Comparison of ENCODE assay signal across 10 mouse cellular contexts in the genomic region with DNA sequence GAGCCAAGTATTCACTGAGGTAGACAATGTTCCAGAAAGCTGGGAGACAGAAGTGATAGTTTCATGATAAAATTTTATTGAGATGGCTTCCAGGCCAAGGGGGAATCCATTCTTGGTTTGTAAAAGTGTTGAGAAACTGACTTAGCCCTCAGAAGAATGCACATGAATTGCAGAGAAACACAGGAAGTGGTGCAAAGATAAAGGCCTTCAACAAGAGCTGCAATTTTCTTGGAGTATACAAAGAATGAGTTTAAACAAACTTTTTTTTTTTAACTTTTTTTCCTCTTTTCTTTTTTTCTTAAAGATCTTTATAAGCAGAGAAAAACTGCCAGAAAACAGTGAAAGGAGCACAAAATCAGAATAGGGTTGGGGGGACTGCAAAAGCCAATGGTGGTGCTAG. TPM values are rescaled to one million over a fixed set of nuclear protein-coding genes. Genes with fewer than 3 reads are reported as not detected.
A peak's percentile ranks its signal among the peaks of the same experiment; 100 is the strongest.
DNase-seq lines count a peak whose midpoint lies in the region; ATAC-seq and TF ChIP-seq lines count a peak whose summit lies in the region.
"Had no signal": no experiment of that assay in that cellular context is flagged by ENCODE, and none has a peak within 500 bp of the region (broad histone marks: within the 10 kb centered on the region; RNA-seq: fewer than 3 reads in every experiment).

No protein-coding gene starts in this region.

- no peak for ATAC-seq in embryonic facial prominence, embryonic 12.5 days (ENCODE audit: insufficient number of reproducible peaks, insufficient read depth, low FRiP score, low TSS enrichment)
- no peak for ATAC-seq in intestine, postnatal 0 days
- ATAC-seq in neural tube, embryonic 13.5 days (ENCODE audit: low read depth) = no peak
- no peak for ATAC-seq in erythroid progenitor cell, adult 5-6 weeks (replicated peaks; ENCODE audit: low FRiP score, poor library complexity, severe bottlenecking)

- H3K4me2 ChIP-seq in embryonic facial prominence, embryonic 12.5 days (replicated peaks) = peak overlapping the region; percentile 57
- peak overlapping the region; percentile 76 for H3K4me2 ChIP-seq in intestine, postnatal 0 days (replicated peaks; ENCODE audit: low read depth)
- H3K4me2 ChIP-seq in neural tube, embryonic 13.5 days = peak overlapping the region; percentile 63

- H3K36me3 ChIP-seq in embryonic facial prominence, embryonic 12.5 days = no peaks in the 10 kb centered on the region
- no peaks in the 10 kb centered on the region for H3K36me3 ChIP-seq in intestine, postnatal 0 days (ENCODE audit: control insufficient read depth, insufficient read depth)
- H3K36me3 ChIP-seq in neural tube, embryonic 13.5 days = no peaks in the 10 kb centered on the region

- DNase-seq in layer of hippocampus, adult 2 months (ENCODE audit: low spot score in 2 of 2) = no peak
- DNase-seq in layer of hippocampus, adult 9-11 months = no peak
- no peak for DNase-seq in retina, embryonic 14.5 days (ENCODE audit: low spot score)
- no peak for DNase-seq in layer of hippocampus, adult 18-20 months (ENCODE audit: low spot score in 2 of 2)
- DNase-seq: kidney, adult 18-20 months had no signal

- no peaks in the 10 kb centered on the region for H3K27me3 ChIP-seq in embryonic facial prominence, embryonic 12.5 days
- H3K27me3 ChIP-seq in intestine, postnatal 0 days (replicated peaks; ENCODE audit: control insufficient read depth, insufficient read depth, low read length) = no peaks in the 10 kb centered on the region
- no peaks in the 10 kb centered on the region for H3K27me3 ChIP-seq in neural tube, embryonic 13.5 days

- 0 out of 2 replicates have a peak overlapping the region, but pooled peaks have one; percentile 79 for H3K9ac ChIP-seq in embryonic facial prominence, embryonic 12.5 days
- no peak overlapping the region for H3K9ac ChIP-seq in intestine, postnatal 0 days (ENCODE audit: low read depth, low read length)
- peak overlapping the region; percentile 90 for H3K9ac ChIP-seq in neural tube, embryonic 13.5 days

- peak overlapping the region; percentile 97 for H3K4me3 ChIP-seq in layer of hippocampus, adult 2 months
- peak overlapping the region; percentile 69 for H3K4me3 ChIP-seq in embryonic facial prominence, embryonic 12.5 days
- peak overlapping the region; percentile 94 for H3K4me3 ChIP-seq in intestine, postnatal 0 days (ENCODE audit: low read depth, low read length)
- H3K4me3 ChIP-seq in neural tube, embryonic 13.5 days = peak overlapping the region; percentile 80

- TF ChIP-seq CTCF in layer of hippocampus, adult 2 months (conservative IDR thresholded peaks at IDR 0.05) = no peak
- no peak for TF ChIP-seq CTCF in intestine, postnatal 0 days (IDR thresholded peaks at IDR 0.05; ENCODE audit: low read depth)

- H3K27ac ChIP-seq in layer of hippocampus, adult 2 months = no peak overlapping the region
- no peak overlapping the region for H3K27ac ChIP-seq in embryonic facial prominence, embryonic 12.5 days
- no peak overlapping the region for H3K27ac ChIP-seq in intestine, postnatal 0 days (ENCODE audit: low read depth, low read length)
- H3K27ac ChIP-seq in neural tube, embryonic 13.5 days (replicated peaks) = no peak overlapping the region

- no peaks in the 10 kb centered on the region for H3K9me3 ChIP-seq in embryonic facial prominence, embryonic 12.5 days
- H3K9me3 ChIP-seq in intestine, postnatal 0 days (ENCODE audit: control insufficient read depth) = no peaks in the 10 kb centered on the region
- H3K9me3 ChIP-seq in neural tube, embryonic 13.5 days = no peaks in the 10 kb centered on the region

- H3K4me1 ChIP-seq in embryonic facial prominence, embryonic 12.5 days = 0 out of 2 replicates have a peak, but pooled peaks cover 4% of the 10 kb centered on the region
- H3K4me1 ChIP-seq in intestine, postnatal 0 days (replicated peaks; ENCODE audit: control insufficient read depth, insufficient read depth, low read length) = no peaks in the 10 kb centered on the region
- H3K4me1 ChIP-seq in neural tube, embryonic 13.5 days (replicated peaks) = peaks cover 19% of the 10 kb centered on the region

RNA-seq across cellular contexts. Expression of gene Akain1, which starts 23.0 kb away (rescaled TPM):
- total RNA-seq in layer of hippocampus, adult 2 months (2021) = 10 to 100 TPM; 15.8 to 16.2 TPM
- not detected in 2 replicates for polyA plus RNA-seq in embryonic facial prominence, embryonic 12.5 days (2016; fragmentation: Nextera tagmentation; extraction: Ambion mirVana)
- polyA plus RNA-seq in intestine, postnatal 0 days (2015; fragmentation: Nextera tagmentation; extraction: Ambion mirVana) = not detected in 2 replicates
- polyA plus RNA-seq in neural tube, embryonic 13.5 days (2015; fragmentation: Nextera tagmentation; extraction: Ambion mirVana) = 2.4 and 2.5 TPM in 2 replicates
- total RNA-seq in erythroid progenitor cell, adult 5-6 weeks (2015; ENCODE audit: low replicate concordance) = not detected in 2 replicates
- total RNA-seq in erythroid progenitor cell, adult 5-6 weeks (2017; ENCODE audit: low replicate concordance) = not detected in 2 replicates
- total RNA-seq in layer of hippocampus, adult 18-20 months (2021) = 10 to 100 TPM; 17.5 to 19.7 TPM
- polyA plus RNA-seq: spleen, adult 2 months had no signal

RNA-seq across cellular contexts. Expression of gene Zbtb14, which starts 33.3 kb away (rescaled TPM):
- total RNA-seq in layer of hippocampus, adult 2 months (2021) = 10 to 100 TPM; 19.7 to 21.5 TPM
- polyA plus RNA-seq in embryonic facial prominence, embryonic 12.5 days (2016; fragmentation: Nextera tagmentation; extraction: Ambion mirVana) = 30.4 and 30.6 TPM in 2 replicates
- polyA plus RNA-seq in intestine, postnatal 0 days (2015; fragmentation: Nextera tagmentation; extraction: Ambion mirVana) = 6.3 and 6.8 TPM in 2 replicates
- 29.0 and 31.1 TPM in 2 replicates for polyA plus RNA-seq in neural tube, embryonic 13.5 days (2015; fragmentation: Nextera tagmentation; extraction: Ambion mirVana)
- 20.5 and 25.9 TPM in 2 replicates for total RNA-seq in erythroid progenitor cell, adult 5-6 weeks (2015; ENCODE audit: low replicate concordance)
- total RNA-seq in erythroid progenitor cell, adult 5-6 weeks (2017; ENCODE audit: low replicate concordance) = 26.8 and 28.1 TPM in 2 replicates
- 10 to 100 TPM; 21.3 TPM for total RNA-seq in layer of hippocampus, adult 18-20 months (2021)

Comparison
In these comparisons a context has a peak if more than half of its experiments do, and no peak if none do; other contexts are left out.
1. RNA of gene Akain1, which starts 23.0 kb away (total RNA-seq): 17.5 to 19.7 TPM in layer of hippocampus, adult 18-20 months and 15.8 to 16.2 TPM in layer of hippocampus, adult 2 months; not detected in erythroid progenitor cell, adult 5-6 weeks; every median in the first group is over 10 times any median in the second.
2. Peak in every context shown above with its lines, with median percentiles within 50 percentile points of each other: H3K4me3 ChIP-seq and H3K4me2 ChIP-seq.